Mouse (Mus musculus): ENCODE results near the gene Robo4.

GRCm38 (mm10) chr9:37462764-37463163 lies 61.1 kb downstream of the Robo4 start:
- peak; percentile 40 for TF ChIP-seq CTCF (conservative IDR thresholded peaks at IDR 0.05; ENCODE audit: insufficient read depth, insufficient read length, low read depth, low read length)
- no peak for TF ChIP-seq POLR2A (IDR thresholded peaks at IDR 0.05; ENCODE audit: low read depth, low read length)

Data from kidney, adult 2 months (tissue).